Mouse (Mus musculus) MEL (cell line): ENCODE data around the gene Rad51b. TPM values are rescaled to one million over a fixed set of nuclear protein-coding genes. Genes with fewer than 3 reads are reported as not detected.
"Not testable (repeated sequence)": the region's sequence is repeated elsewhere in the genome, so short reads cannot be mapped to it uniquely, and the experiment has no call there.

Experiments
- DNase-seq: peaks from one replicate; pipeline ENCODE4 v3.0.0; 2011; ENCODE audit warnings: low read depth, low spot score
- H3K27ac ChIP-seq: 2 replicates; pipeline ENCODE4 v1.5.1; 2012; ENCODE audit warnings: low read depth, mild to moderate bottlenecking, control low read depth, low read length, moderate library complexity; ENCODE audit not compliant: control insufficient read depth
- H3K27me3 ChIP-seq, 2 experiments: fragments of 150-350 bp in 1 of 2; sonication (generic) in 1 of 2; 2 replicates each; pipeline ENCODE4 v1.6.1; 2012; ENCODE audit warnings: low read length in 2 of 2, mild to moderate bottlenecking in 2 of 2, improper control_type of control experiment in 1 of 2, moderate library complexity in 1 of 2; ENCODE audit not compliant: insufficient read depth in 2 of 2, control insufficient read depth in 1 of 2
- H3K36me3 ChIP-seq, 2 experiments: 2 replicates each; pipeline ENCODE4 v1.6.1; 2012 to 2014; ENCODE audit warnings: low read length in 2 of 2, improper control_type of control experiment in 1 of 2, inconsistent platforms in 1 of 2, mild to moderate bottlenecking in 1 of 2; ENCODE audit not compliant: insufficient read depth in 2 of 2, control insufficient read depth in 1 of 2
- H3K4me1 ChIP-seq, 2 experiments: fragments of 150-350 bp in 1 of 2; sonication (generic) in 1 of 2; 2 replicates each; pipeline ENCODE4 v1.6.1; 2012; ENCODE audit warnings: low read length in 2 of 2, improper control_type of control experiment in 1 of 2, mild to moderate bottlenecking in 1 of 2; ENCODE audit not compliant: insufficient read depth in 2 of 2, control insufficient read depth in 1 of 2
- H3K4me3 ChIP-seq, 2 experiments: fragments of 150-350 bp in 1 of 2; sonication (generic) in 1 of 2; 2 replicates each; pipeline ENCODE4 v1.5.1; 2012; ENCODE audit warnings: low read depth in 2 of 2, low read length in 2 of 2, mild to moderate bottlenecking in 2 of 2, moderate library complexity in 2 of 2, control low read depth in 1 of 2, improper control_type of control experiment in 1 of 2; ENCODE audit not compliant: control insufficient read depth in 1 of 2, insufficient read depth in 1 of 2
- H3K79me2 ChIP-seq: 2 replicates; pipeline ENCODE4 v1.6.1; 2012; ENCODE audit warnings: mild to moderate bottlenecking, low read length, moderate library complexity; ENCODE audit not compliant: control insufficient read depth, poor library complexity, insufficient read depth
- H3K9ac ChIP-seq: 2 replicates; pipeline ENCODE4 v1.6.1; 2012; ENCODE audit warnings: low read depth, mild to moderate bottlenecking, control low read depth, low read length, moderate library complexity; ENCODE audit not compliant: control insufficient read depth, poor library complexity, severe bottlenecking
- H3K9me3 ChIP-seq: fragments of 150-350 bp; sonication (generic); replicated peaks from 2 replicates; pipeline ENCODE4 v1.6.1; 2012; ENCODE audit warnings: mild to moderate bottlenecking, low read length, improper control_type of control experiment, moderate library complexity; ENCODE audit not compliant: insufficient read depth
- CHD2 ChIP-seq: IDR thresholded peaks from 2 replicates; pipeline ENCODE4 v1.6.1; 2011; ENCODE audit warnings: low read length, improper control_type of control experiment
- CTCF ChIP-seq, 3 experiments: IDR thresholded peaks in 2 of 3; conservative IDR thresholded peaks in 1 of 3; 2 replicates each; pipeline ENCODE4 v1.5.1; 2011 to 2012; ENCODE audit warnings: low read length in 3 of 3, low read depth in 2 of 3, mild to moderate bottlenecking in 2 of 3, improper control_type of control experiment in 1 of 3, inconsistent platforms in 1 of 3, mixed read lengths in 1 of 3, moderate library complexity in 1 of 3; ENCODE audit not compliant: control insufficient read depth in 1 of 3, insufficient read depth in 1 of 3, poor library complexity in 1 of 3, severe bottlenecking in 1 of 3
- EP300 ChIP-seq, 2 experiments: IDR thresholded peaks; 2 replicates each; pipeline ENCODE4 v1.6.1; 2011; ENCODE audit warnings: improper control_type of control experiment in 2 of 2, low read length in 2 of 2, low read depth in 1 of 2, mild to moderate bottlenecking in 1 of 2
- ETS1 ChIP-seq: IDR thresholded peaks from 2 replicates; pipeline ENCODE4 v1.6.1; 2012; ENCODE audit warnings: low read depth, mild to moderate bottlenecking, inconsistent platforms, low read length, improper control_type of control experiment, moderate library complexity
- HCFC1 ChIP-seq: IDR thresholded peaks from 2 replicates; pipeline ENCODE4 v1.6.1; 2012; ENCODE audit warnings: low read depth, mild to moderate bottlenecking, inconsistent platforms, low read length, improper control_type of control experiment, moderate library complexity
- JUND ChIP-seq: IDR thresholded peaks from 2 replicates; pipeline ENCODE4 v1.6.1; 2011; ENCODE audit warnings: low read depth, mild to moderate bottlenecking, improper control_type of control experiment, low read length
- MAFK ChIP-seq: IDR thresholded peaks from 2 replicates; pipeline ENCODE4 v1.6.1; 2011; ENCODE audit warnings: low read depth, mild to moderate bottlenecking, low read length, improper control_type of control experiment, borderline replicate concordance
- MAX ChIP-seq: IDR thresholded peaks from 2 replicates; pipeline ENCODE4 v1.6.1; 2011; ENCODE audit warnings: low read length, improper control_type of control experiment
- MAZ ChIP-seq: IDR thresholded peaks from 2 replicates; pipeline ENCODE4 v1.6.1; 2012; ENCODE audit warnings: low read depth, mild to moderate bottlenecking, inconsistent platforms, low read length, improper control_type of control experiment
- MYC ChIP-seq: IDR thresholded peaks from 2 replicates; pipeline ENCODE4 v1.6.1; 2011; ENCODE audit warnings: low read depth, mild to moderate bottlenecking, low read length, improper control_type of control experiment, moderate library complexity
- POLR2A ChIP-seq, 2 experiments: IDR thresholded peaks; 2 replicates each; pipeline ENCODE4 v1.6.1; 2011 to 2012; ENCODE audit warnings: low read length in 2 of 2, mild to moderate bottlenecking in 2 of 2, control low read depth in 1 of 2, improper control_type of control experiment in 1 of 2, low read depth in 1 of 2, moderate library complexity in 1 of 2; ENCODE audit not compliant: control insufficient read depth in 1 of 2, insufficient read depth in 1 of 2, poor library complexity in 1 of 2
- POLR2AphosphoS5 ChIP-seq: IDR thresholded peaks from 2 replicates; pipeline ENCODE4 v1.6.1; 2012; ENCODE audit warnings: low read depth, borderline replicate concordance, mild to moderate bottlenecking, inconsistent platforms, low read length, moderate library complexity, mixed read lengths
- RAD21 ChIP-seq: IDR thresholded peaks from 2 replicates; pipeline ENCODE4 v1.6.1; 2011; ENCODE audit warnings: mild to moderate bottlenecking, low read depth, low read length, improper control_type of control experiment
- RCOR1 ChIP-seq: IDR thresholded peaks from 2 replicates; pipeline ENCODE4 v1.6.1; 2012; ENCODE audit warnings: low read depth, mild to moderate bottlenecking, inconsistent platforms, low read length, improper control_type of control experiment
- SMC3 ChIP-seq: IDR thresholded peaks from 2 replicates; pipeline ENCODE4 v1.6.1; 2011; ENCODE audit warnings: low read depth, low read length, improper control_type of control experiment
- TBP ChIP-seq: IDR thresholded peaks from 2 replicates; pipeline ENCODE4 v1.8.0; 2011; ENCODE audit warnings: low read depth, low read length, improper control_type of control experiment
- TCF12 ChIP-seq: IDR thresholded peaks from 2 replicates; pipeline ENCODE4 v1.6.1; 2014; ENCODE audit warnings: low read depth, mild to moderate bottlenecking, inconsistent platforms, low read length, improper control_type of control experiment, moderate library complexity
- USF1 ChIP-seq: IDR thresholded peaks from 2 replicates; pipeline ENCODE4 v1.6.1; 2014; ENCODE audit warnings: low read depth, mild to moderate bottlenecking, inconsistent platforms, low read length, improper control_type of control experiment, moderate library complexity
- ZC3H11A ChIP-seq: IDR thresholded peaks from 2 replicates; pipeline ENCODE4 v1.6.1; 2012; ENCODE audit warnings: low read depth, mild to moderate bottlenecking, inconsistent platforms, low read length, improper control_type of control experiment
- ZMIZ1 ChIP-seq: IDR thresholded peaks from 2 replicates; pipeline ENCODE4 v1.6.1; 2012; ENCODE audit warnings: low read depth, mild to moderate bottlenecking, inconsistent platforms, low read length, improper control_type of control experiment, moderate library complexity
- polyA plus RNA-seq, 2 experiments: library from polyadenylated mRNA; stranded (reverse) in 1 of 2; unstranded in 1 of 2; fragments of >175 nt in 1 of 2; fragments of >200 nt in 1 of 2; gene quantifications; 2 replicates each; pipeline versions ENCODE4 v1.2.1 to v1.2.4; 2012; ENCODE audit warnings: low replicate concordance in 2 of 2, low read depth in 1 of 2; ENCODE audit not compliant: insufficient read length in 2 of 2, insufficient read depth in 1 of 2, missing spikeins in 1 of 2
- total RNA-seq: library from RNA; depleted of rRNA; stranded (reverse); fragments of 300-350 nt; gene quantifications from 2 replicates; pipeline ENCODE4 v1.2.3, GENCODE M21; 2012

Rad51b gene
- total and polyA plus RNA-seq, 3 experiments: 3.6 to 5.7 TPM; not detected in 1

GRCm38 (mm10) chr12:79320895-79321294 is 23.8 kb downstream of the Rad51b start:
- DNase-seq: peak; percentile 86
- H3K36me3 ChIP-seq: peaks cover 0 to 9% of the 10 kb centered on the region in 2 experiments; a peak in 2 of 4 replicates
- no peak overlapping the region for H3K4me3 ChIP-seq

GRCm38 (mm10) chr12:79322539-79322938 is 25.5 kb downstream of the Rad51b start:
- H3K4me3 ChIP-seq, H3K36me3 ChIP-seq, H3K27ac ChIP-seq, H3K79me2 ChIP-seq, H3K4me1 ChIP-seq, H3K9me3 ChIP-seq, H3K9ac ChIP-seq, H3K27me3 ChIP-seq: not testable (repeated sequence)
- peak; percentile 44 for TF ChIP-seq SMC3
- peak; percentile 15; the same call in 1 of the 2 replicates for TF ChIP-seq JUND
- TF ChIP-seq CTCF (IDR thresholded peaks at IDR 0.05 in 2 of 3, conservative IDR thresholded peaks at IDR 0.05 in 1 of 3; ENCODE audit: control insufficient read depth in 1 of 3, insufficient read depth in 1 of 3, low read depth in 2 of 3, low read length in 3 of 3, poor library complexity in 1 of 3, severe bottlenecking in 1 of 3): peak in 1 of 3 experiments; percentile 65; a peak in 4 of 6 replicates
- TF ChIP-seq RAD21: peak; percentile 45
- peak; percentile 68 for DNase-seq

More at GRCm38 (mm10) chr12:79320895-79321294, 23.8 kb downstream of the Rad51b start:
- H3K9ac ChIP-seq: peak overlapping the region; percentile 29; the same call in 1 of the 2 replicates
- peaks cover 2 to 6% of the 10 kb centered on the region in 2 experiments for H3K4me1 ChIP-seq
- H3K27ac ChIP-seq: peak overlapping the region; percentile 50
- H3K9me3 ChIP-seq: no peaks in the 10 kb centered on the region
- TF ChIP-seq TCF12 (no peak), EP300 (IDR thresholded peaks at IDR 0.05; ENCODE audit: low read depth in 1 of 2, low read length in 2 of 2) (peak; percentile 45 to 59), ETS1 (peak; percentile 44; the same call in 1 of the 2 replicates), JUND (no peak), ZMIZ1 (no peak), TBP (peak; percentile 62), CHD2 (no peak), MAX (no peak), RCOR1 (no peak), MAZ (peak; percentile 47; the same call in 1 of the 2 replicates), POLR2AphosphoS5 (no peak), ZC3H11A (no peak), RAD21 (no peak), USF1 (no peak), HCFC1 (no peak), MAFK (no peak), MYC (0 out of 2 replicates have a peak, but pooled peaks have one; percentile 29), POLR2A (IDR thresholded peaks at IDR 0.05; ENCODE audit: control insufficient read depth in 1 of 2, insufficient read depth in 1 of 2, low read depth in 1 of 2, low read length in 2 of 2, poor library complexity in 1 of 2) (peak in 1 of 2 experiments; percentile 43; a peak in 1 of 4 replicates)
- no peaks in the 10 kb centered on the region for H3K79me2 ChIP-seq
- H3K27me3 ChIP-seq: no peaks in the 10 kb centered on the region
